Mouse (Mus musculus) MEL (cell line): ENCODE results near the gene Rbpms2. TPM values are rescaled to one million over a fixed set of nuclear protein-coding genes. Genes with fewer than 3 reads are reported as not detected.

Experiments
- DNase-seq: peaks from one replicate; pipeline ENCODE4 v3.0.0; 2011; ENCODE audit warnings: low read depth, low spot score
- H3K27ac ChIP-seq: 2 replicates; pipeline ENCODE4 v1.5.1; 2012; ENCODE audit warnings: low read depth, mild to moderate bottlenecking, control low read depth, low read length, moderate library complexity; ENCODE audit not compliant: control insufficient read depth
- H3K27me3 ChIP-seq, 2 experiments: fragments of 150-350 bp in 1 of 2; sonication (generic) in 1 of 2; 2 replicates each; pipeline ENCODE4 v1.6.1; 2012; ENCODE audit warnings: low read length in 2 of 2, mild to moderate bottlenecking in 2 of 2, improper control_type of control experiment in 1 of 2, moderate library complexity in 1 of 2; ENCODE audit not compliant: insufficient read depth in 2 of 2, control insufficient read depth in 1 of 2
- H3K36me3 ChIP-seq, 2 experiments: 2 replicates each; pipeline ENCODE4 v1.6.1; 2012 to 2014; ENCODE audit warnings: low read length in 2 of 2, improper control_type of control experiment in 1 of 2, inconsistent platforms in 1 of 2, mild to moderate bottlenecking in 1 of 2; ENCODE audit not compliant: insufficient read depth in 2 of 2, control insufficient read depth in 1 of 2
- H3K4me1 ChIP-seq, 2 experiments: fragments of 150-350 bp in 1 of 2; sonication (generic) in 1 of 2; 2 replicates each; pipeline ENCODE4 v1.6.1; 2012; ENCODE audit warnings: low read length in 2 of 2, improper control_type of control experiment in 1 of 2, mild to moderate bottlenecking in 1 of 2; ENCODE audit not compliant: insufficient read depth in 2 of 2, control insufficient read depth in 1 of 2
- H3K4me3 ChIP-seq, 2 experiments: fragments of 150-350 bp in 1 of 2; sonication (generic) in 1 of 2; 2 replicates each; pipeline ENCODE4 v1.5.1; 2012; ENCODE audit warnings: low read depth in 2 of 2, low read length in 2 of 2, mild to moderate bottlenecking in 2 of 2, moderate library complexity in 2 of 2, control low read depth in 1 of 2, improper control_type of control experiment in 1 of 2; ENCODE audit not compliant: control insufficient read depth in 1 of 2, insufficient read depth in 1 of 2
- H3K79me2 ChIP-seq: 2 replicates; pipeline ENCODE4 v1.6.1; 2012; ENCODE audit warnings: mild to moderate bottlenecking, low read length, moderate library complexity; ENCODE audit not compliant: control insufficient read depth, poor library complexity, insufficient read depth
- H3K9ac ChIP-seq: 2 replicates; pipeline ENCODE4 v1.6.1; 2012; ENCODE audit warnings: low read depth, mild to moderate bottlenecking, control low read depth, low read length, moderate library complexity; ENCODE audit not compliant: control insufficient read depth, poor library complexity, severe bottlenecking
- H3K9me3 ChIP-seq: fragments of 150-350 bp; sonication (generic); replicated peaks from 2 replicates; pipeline ENCODE4 v1.6.1; 2012; ENCODE audit warnings: mild to moderate bottlenecking, low read length, improper control_type of control experiment, moderate library complexity; ENCODE audit not compliant: insufficient read depth
- BHLHE40 ChIP-seq: IDR thresholded peaks from 2 replicates; pipeline ENCODE4 v1.6.1; 2012; ENCODE audit warnings: low read depth, mild to moderate bottlenecking, inconsistent platforms, low read length, improper control_type of control experiment, borderline replicate concordance
- CHD1 ChIP-seq: IDR thresholded peaks from 2 replicates; pipeline ENCODE4 v1.6.1; 2012; ENCODE audit warnings: low read depth, mild to moderate bottlenecking, inconsistent platforms, low read length, improper control_type of control experiment
- CTCF ChIP-seq, 3 experiments: IDR thresholded peaks in 2 of 3; conservative IDR thresholded peaks in 1 of 3; 2 replicates each; pipeline ENCODE4 v1.5.1; 2011 to 2012; ENCODE audit warnings: low read length in 3 of 3, low read depth in 2 of 3, mild to moderate bottlenecking in 2 of 3, improper control_type of control experiment in 1 of 3, inconsistent platforms in 1 of 3, mixed read lengths in 1 of 3, moderate library complexity in 1 of 3; ENCODE audit not compliant: control insufficient read depth in 1 of 3, insufficient read depth in 1 of 3, poor library complexity in 1 of 3, severe bottlenecking in 1 of 3
- ETS1 ChIP-seq: IDR thresholded peaks from 2 replicates; pipeline ENCODE4 v1.6.1; 2012; ENCODE audit warnings: low read depth, mild to moderate bottlenecking, inconsistent platforms, low read length, improper control_type of control experiment, moderate library complexity
- GATA1 ChIP-seq: IDR thresholded peaks from 2 replicates; pipeline ENCODE4 v1.6.1; 2011; ENCODE audit warnings: low read depth, low read length, improper control_type of control experiment
- MXI1 ChIP-seq: IDR thresholded peaks from 2 replicates; pipeline ENCODE4 v1.6.1; 2011; ENCODE audit warnings: mild to moderate bottlenecking, low read depth, low read length, improper control_type of control experiment
- MYB ChIP-seq: IDR thresholded peaks from 2 replicates; pipeline ENCODE4 v1.6.1; 2011; ENCODE audit warnings: mild to moderate bottlenecking, low read depth, low read length, improper control_type of control experiment
- MYC ChIP-seq: IDR thresholded peaks from 2 replicates; pipeline ENCODE4 v1.6.1; 2011; ENCODE audit warnings: low read depth, mild to moderate bottlenecking, low read length, improper control_type of control experiment, moderate library complexity
- POLR2AphosphoS2 ChIP-seq: IDR thresholded peaks from 2 replicates; pipeline ENCODE4 v1.6.1; 2011; ENCODE audit warnings: low read length, improper control_type of control experiment
- RAD21 ChIP-seq: IDR thresholded peaks from 2 replicates; pipeline ENCODE4 v1.6.1; 2011; ENCODE audit warnings: mild to moderate bottlenecking, low read depth, low read length, improper control_type of control experiment
- SIN3A ChIP-seq: IDR thresholded peaks from 2 replicates; pipeline ENCODE4 v1.6.1; 2012; ENCODE audit warnings: low read length, improper control_type of control experiment, inconsistent platforms
- SMC3 ChIP-seq: IDR thresholded peaks from 2 replicates; pipeline ENCODE4 v1.6.1; 2011; ENCODE audit warnings: low read depth, low read length, improper control_type of control experiment
- TAL1 ChIP-seq: IDR thresholded peaks from 2 replicates; pipeline ENCODE4 v1.6.1; 2012; ENCODE audit warnings: mild to moderate bottlenecking, inconsistent platforms, low read length, moderate library complexity, mixed read lengths
- TBP ChIP-seq: IDR thresholded peaks from 2 replicates; pipeline ENCODE4 v1.8.0; 2011; ENCODE audit warnings: low read depth, low read length, improper control_type of control experiment
- TCF12 ChIP-seq: IDR thresholded peaks from 2 replicates; pipeline ENCODE4 v1.6.1; 2014; ENCODE audit warnings: low read depth, mild to moderate bottlenecking, inconsistent platforms, low read length, improper control_type of control experiment, moderate library complexity
- ZMIZ1 ChIP-seq: IDR thresholded peaks from 2 replicates; pipeline ENCODE4 v1.6.1; 2012; ENCODE audit warnings: low read depth, mild to moderate bottlenecking, inconsistent platforms, low read length, improper control_type of control experiment, moderate library complexity
- ZNF384 ChIP-seq: IDR thresholded peaks from 2 replicates; pipeline ENCODE4 v1.6.1; 2012; ENCODE audit warnings: low read depth, mild to moderate bottlenecking, inconsistent platforms, low read length, improper control_type of control experiment
- polyA plus RNA-seq, 2 experiments: library from polyadenylated mRNA; stranded (reverse) in 1 of 2; unstranded in 1 of 2; fragments of >175 nt in 1 of 2; fragments of >200 nt in 1 of 2; gene quantifications; 2 replicates each; pipeline versions ENCODE4 v1.2.1 to v1.2.4; 2012; ENCODE audit warnings: low replicate concordance in 2 of 2, low read depth in 1 of 2; ENCODE audit not compliant: insufficient read length in 2 of 2, insufficient read depth in 1 of 2, missing spikeins in 1 of 2
- total RNA-seq: library from RNA; depleted of rRNA; stranded (reverse); fragments of 300-350 nt; gene quantifications from 2 replicates; pipeline ENCODE4 v1.2.3, GENCODE M21; 2012

The Rbpms2 gene
- total and polyA plus RNA-seq, 3 experiments: 0.22 TPM; not detected in 2

- H3K36me3 ChIP-seq: no peaks in the 10 kb centered on the region
- no peaks in the 10 kb centered on the region for H3K4me1 ChIP-seq
- H3K9me3 ChIP-seq: no peaks in the 10 kb centered on the region
- no peak overlapping the region for H3K4me3 ChIP-seq
- H3K9ac ChIP-seq: no peak overlapping the region
- no peaks in the 10 kb centered on the region for H3K79me2 ChIP-seq
- peaks cover 0 to 1% of the 10 kb centered on the region in 2 experiments; a peak in 2 of 4 replicates for H3K27me3 ChIP-seq
- no peak for TF ChIP-seq RAD21
- no peak overlapping the region for H3K27ac ChIP-seq
- no peak for DNase-seq
Observed at GRCm38 (mm10) chr9:65641446-65642052, 12.1 kb downstream of the Rbpms2 start.

- DNase-seq: no peak
- Histone ChIP-seq H3K27me3 (peaks cover 0 to 1% of the 10 kb centered on the region in 2 experiments; a peak in 2 of 4 replicates), H3K9ac (no peak overlapping the region), H3K9me3 (no peaks in the 10 kb centered on the region), H3K4me3 (no peak overlapping the region), H3K36me3 (no peaks in the 10 kb centered on the region), H3K27ac (no peak overlapping the region), H3K79me2 (no peaks in the 10 kb centered on the region), H3K4me1 (no peaks in the 10 kb centered on the region)
- TF ChIP-seq SIN3A: no peak
- no peak for TF ChIP-seq POLR2AphosphoS2
- TF ChIP-seq GATA1: no peak
- TF ChIP-seq TBP: no peak
- TF ChIP-seq MYC: no peak
- TF ChIP-seq MXI1: no peak
- no peak for TF ChIP-seq CTCF (IDR thresholded peaks at IDR 0.05 in 2 of 3, conservative IDR thresholded peaks at IDR 0.05 in 1 of 3; ENCODE audit: control insufficient read depth in 1 of 3, insufficient read depth in 1 of 3, low read depth in 2 of 3, low read length in 3 of 3, poor library complexity in 1 of 3, severe bottlenecking in 1 of 3)
- TF ChIP-seq RAD21: no peak
Observed at GRCm38 (mm10) chr9:65642546-65642945, 13.1 kb downstream of the Rbpms2 start.

GRCm38 (mm10) chr9:65644960-65645359, 15.5 kb downstream of the Rbpms2 start:
- Histone ChIP-seq H3K36me3 (no peaks in the 10 kb centered on the region), H3K9ac (no peak overlapping the region), H3K27ac (no peak overlapping the region), H3K4me3 (no peak overlapping the region), H3K4me1 (0 out of 4 replicates have a peak, but pooled peaks cover 0 to 2% of the 10 kb centered on the region in 2 experiments), H3K27me3 (peaks cover 0 to 1% of the 10 kb centered on the region in 2 experiments; a peak in 2 of 4 replicates), H3K79me2 (no peaks in the 10 kb centered on the region), H3K9me3 (no peaks in the 10 kb centered on the region)
- DNase-seq: no peak
- TF ChIP-seq SIN3A (no peak), ETS1 (no peak), TAL1 (no peak), MXI1 (no peak), ZNF384 (no peak), CHD1 (no peak), TCF12 (no peak), SMC3 (no peak), MYB (no peak), ZMIZ1 (no peak), BHLHE40 (no peak), POLR2AphosphoS2 (no peak)
